Mouse (Mus musculus) liver, adult (tissue): ENCODE data around the gene Snx5.

ENCODE experiments used
- GATA4 ChIP-seq: IDR thresholded peaks from 2 replicates; pipeline ENCODE4 v1.6.1; 2014; ENCODE audit warnings: mild to moderate bottlenecking, low read length; ENCODE audit not compliant: insufficient replicate concordance

Snx5 gene

GRCm38 (mm10) chr2:144274741-144275140 lies 4.0 kb upstream of the Snx5 start:
- TF ChIP-seq GATA4: no peak

DNA sequence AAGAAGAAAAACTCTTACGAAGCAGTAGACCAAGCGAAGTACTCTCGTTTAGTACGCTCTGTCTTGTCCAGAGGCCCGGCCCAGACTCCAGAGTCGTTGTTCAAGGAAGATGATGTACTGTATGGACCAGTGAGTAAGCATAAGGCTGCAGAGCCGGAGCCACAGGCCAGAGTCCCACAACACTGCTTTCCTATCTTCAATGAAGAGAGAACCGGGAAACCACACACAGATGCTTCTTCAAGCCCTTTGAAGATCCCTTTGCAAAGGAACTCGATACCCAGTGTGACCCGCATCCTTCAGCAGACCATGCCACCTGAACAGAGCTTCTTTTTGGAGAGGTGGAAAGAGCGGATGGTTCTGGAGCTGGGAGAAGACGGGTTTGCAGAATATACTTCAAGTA lies 1.4 kb upstream of the Snx5 start:
- TF ChIP-seq GATA4: no peak

DNA sequence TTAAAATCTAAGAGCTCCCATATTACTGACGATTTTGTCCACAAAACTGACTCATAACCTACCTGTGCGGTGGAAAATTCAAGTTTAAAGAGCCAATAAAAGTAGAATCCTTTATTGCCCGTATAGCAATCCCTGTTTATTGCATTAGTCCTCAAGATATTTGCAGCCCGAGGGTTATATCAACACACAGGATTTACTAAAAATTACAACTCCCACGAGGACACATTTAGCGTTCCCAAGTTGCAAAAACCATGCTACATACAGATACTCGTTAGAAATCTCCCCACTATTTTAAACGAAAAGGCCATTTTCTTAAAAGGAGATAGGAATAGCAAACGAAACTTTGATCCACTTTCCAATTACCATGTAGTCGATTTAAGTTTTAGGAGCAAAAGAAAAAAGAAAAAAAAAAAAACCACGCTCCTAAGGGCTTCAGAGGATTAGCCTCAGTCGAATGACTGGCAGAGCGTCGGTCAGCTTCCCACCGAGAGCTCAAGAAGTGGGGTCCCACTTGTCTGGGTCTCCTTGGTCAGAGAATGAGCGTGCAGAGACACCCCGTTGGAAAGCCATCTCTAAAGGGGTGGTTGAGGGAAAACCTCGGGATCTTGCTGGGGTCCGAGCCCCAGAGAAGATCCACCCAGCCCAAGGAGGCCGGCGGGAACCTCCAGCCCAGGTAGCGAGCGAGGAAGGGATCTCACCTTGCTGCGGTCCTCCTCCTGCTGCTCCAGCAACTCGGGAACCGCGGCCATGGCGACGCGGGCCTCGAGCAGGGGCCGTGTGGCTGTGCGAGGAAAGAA lies 829 bp downstream of the Snx5 start:
- TF ChIP-seq GATA4: no peak

DNA sequence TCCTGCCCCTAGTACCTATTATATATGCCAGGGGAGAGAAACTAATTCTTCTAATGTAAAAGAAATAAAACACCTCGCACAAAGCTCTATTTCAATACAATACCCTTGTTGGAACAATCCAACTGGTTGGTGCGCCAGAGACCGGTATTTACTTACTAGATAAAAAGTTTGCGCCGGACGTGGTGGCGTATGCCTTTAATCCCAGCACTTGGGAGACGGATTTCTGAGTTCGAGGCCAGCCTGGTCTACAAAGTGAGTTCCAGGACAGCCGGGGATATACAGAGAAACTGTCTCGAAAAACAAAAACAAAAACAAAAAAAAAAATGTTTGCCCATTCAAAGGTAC lies 1.4 kb downstream of the Snx5 start:
- no peak for TF ChIP-seq GATA4

- no peak for TF ChIP-seq GATA4
Observed at GRCm38 (mm10) chr2:144268446-144269305, 2.0 kb downstream of the Snx5 start.

GRCm38 (mm10) chr2:144267731-144268015 lies 3.0 kb downstream of the Snx5 start:
- no peak for TF ChIP-seq GATA4

DNA sequence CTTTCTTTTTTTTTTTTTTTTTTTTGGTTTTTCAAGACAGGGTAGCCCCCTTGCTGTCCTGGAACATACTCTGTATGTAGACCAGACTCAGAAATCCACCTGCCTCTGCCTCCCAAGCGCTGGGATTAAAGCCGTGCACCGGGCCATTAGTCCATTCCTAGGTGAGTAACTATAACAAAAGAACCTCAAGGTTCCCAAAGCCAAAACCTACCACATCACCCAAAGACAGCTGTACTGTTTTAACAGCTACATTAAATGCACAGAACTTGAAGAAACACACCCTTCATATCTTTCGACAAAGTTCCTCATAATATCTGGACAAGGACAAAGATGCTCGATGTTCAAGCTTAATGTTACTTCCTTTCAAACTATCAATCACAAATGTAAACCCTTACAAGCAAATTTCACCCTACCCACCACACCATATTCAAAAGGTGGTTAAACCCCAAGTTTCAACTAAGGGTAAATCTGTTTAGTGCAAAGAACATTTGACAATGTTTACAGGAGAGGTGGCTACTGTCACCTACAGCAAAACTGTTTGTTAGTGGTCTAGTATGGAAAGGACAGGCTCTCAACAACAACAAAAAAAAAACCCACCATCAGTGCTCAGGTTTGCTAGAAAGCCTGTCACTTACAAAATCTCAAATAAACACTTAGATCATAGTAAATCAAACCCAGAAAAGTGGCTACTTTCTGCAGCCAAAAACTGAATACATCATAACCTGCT lies 3.5 kb downstream of the Snx5 start:
- no peak for TF ChIP-seq GATA4

GRCm38 (mm10) chr2:144265916-144266683 lies 4.6 kb downstream of the Snx5 start:
- TF ChIP-seq GATA4: no peak

DNA sequence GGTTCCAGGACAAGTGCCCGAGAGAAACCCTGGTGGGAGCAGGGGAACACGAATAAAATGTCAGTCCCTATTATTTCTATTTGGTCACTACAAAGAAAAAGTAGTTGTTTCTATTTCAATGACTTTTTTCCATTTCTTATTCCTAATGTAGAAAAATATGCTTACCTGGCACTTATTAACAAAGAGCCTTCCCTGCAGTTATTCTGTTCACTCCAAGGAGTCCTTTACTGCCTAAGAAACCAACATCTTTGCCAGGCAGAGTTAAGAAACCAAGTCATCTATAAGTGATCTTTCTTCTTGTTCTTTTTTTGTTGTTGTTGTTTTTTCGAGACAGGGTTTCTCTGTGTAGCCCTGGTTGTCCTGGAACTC lies 5.6 kb downstream of the Snx5 start:
- no peak for TF ChIP-seq GATA4

DNA sequence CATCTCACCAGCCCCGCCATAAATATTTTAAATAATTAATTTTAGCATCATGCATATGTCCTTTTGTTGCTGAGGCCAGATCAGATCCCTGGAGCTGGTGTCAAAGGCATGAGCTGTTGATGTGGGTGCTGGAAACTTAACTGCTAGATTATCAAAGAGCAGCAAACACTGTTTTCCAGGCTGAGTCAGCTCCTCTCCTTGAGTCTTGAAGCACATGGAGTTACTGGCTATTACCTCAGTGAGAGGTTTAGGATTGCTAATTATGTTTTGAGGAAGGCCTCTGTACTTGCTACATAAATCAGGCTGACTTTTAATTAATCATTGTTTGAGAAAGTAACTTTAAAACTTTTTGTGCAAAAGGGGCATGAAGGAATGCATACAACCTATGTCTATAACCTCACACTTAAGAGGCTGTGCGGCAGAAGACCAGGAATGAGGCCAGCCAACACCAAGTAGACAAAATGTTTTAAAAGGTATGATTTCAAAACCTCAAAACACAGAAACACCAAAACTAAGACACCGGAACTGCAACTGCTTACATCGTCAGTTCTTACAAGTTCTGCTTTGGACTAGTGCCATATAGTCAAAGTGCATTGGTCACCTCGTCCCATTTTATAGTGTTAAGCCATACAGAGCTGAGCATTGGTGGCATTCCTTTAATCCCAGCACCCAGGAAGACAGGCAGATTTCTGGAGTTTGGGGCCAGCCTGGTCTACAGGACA lies 6.1 kb downstream of the Snx5 start:
- TF ChIP-seq GATA4: no peak

DNA sequence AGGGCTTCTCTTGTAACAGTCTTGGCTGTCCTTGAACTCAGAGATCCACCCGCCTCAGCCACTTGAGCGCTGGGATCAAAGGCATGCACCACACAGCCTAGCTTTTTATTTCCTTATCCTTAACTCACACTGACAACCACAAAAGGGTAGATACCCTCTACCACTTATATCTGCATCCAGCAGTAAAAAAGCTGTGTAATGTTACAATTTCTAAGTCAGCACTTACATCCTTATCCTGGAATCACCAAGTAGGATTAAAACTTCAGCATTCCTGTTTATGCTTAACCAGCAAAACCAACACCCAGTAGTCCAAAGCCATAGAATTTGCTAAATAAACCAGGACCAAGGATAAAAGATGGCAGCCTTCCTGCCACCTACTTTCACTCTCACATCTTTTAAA lies 7.9 kb downstream of the Snx5 start:
- no peak for TF ChIP-seq GATA4

GRCm38 (mm10) chr2:144250111-144250510 lies 20.6 kb downstream of the Snx5 start:
- TF ChIP-seq GATA4: no peak

DNA sequence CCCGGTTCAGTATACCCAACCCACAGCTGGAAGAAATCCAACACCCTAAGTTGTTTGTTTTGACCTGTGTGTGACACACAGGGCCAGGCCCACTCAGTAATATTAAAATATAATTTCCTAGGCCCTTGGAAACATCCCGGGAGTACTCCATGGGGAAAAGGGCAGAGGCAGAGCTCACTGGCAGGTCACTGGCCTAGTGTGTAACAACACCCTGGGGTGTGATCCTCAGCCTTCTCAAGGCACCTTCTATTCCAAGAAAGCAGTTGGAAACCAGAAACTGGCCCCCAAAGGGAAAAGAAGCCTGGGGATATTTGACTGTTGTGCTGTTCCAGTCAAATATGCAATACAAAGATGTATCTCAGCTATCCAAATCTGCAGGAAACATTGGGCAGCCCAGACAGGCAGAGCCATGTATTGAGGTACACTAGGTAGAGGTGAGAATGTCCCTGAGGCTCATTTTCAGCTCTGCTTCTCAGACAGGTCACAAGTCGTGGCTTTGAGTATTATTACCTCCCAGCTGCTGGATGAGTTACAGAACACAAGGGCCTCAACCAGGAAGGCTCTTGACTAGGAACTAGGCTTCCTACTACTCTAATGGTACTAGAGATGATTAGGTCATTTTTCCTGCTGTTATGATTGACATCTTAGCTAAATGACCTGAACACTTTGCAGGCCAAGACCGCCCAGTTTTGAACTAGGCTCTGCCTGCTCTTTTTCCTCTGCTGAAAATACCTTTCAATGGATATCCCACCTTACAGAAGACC lies 21.9 kb downstream of the Snx5 start:
- TF ChIP-seq GATA4: no peak
